Mouse (Mus musculus) CH12.LX (cell line): ENCODE data around the gene Calr. TPM values are rescaled to one million over a fixed set of nuclear protein-coding genes. Genes with fewer than 3 reads are reported as not detected.

Source experiments
- DNase-seq: peaks from one replicate; pipeline ENCODE4 v3.0.0-alpha.2; 2013; ENCODE audit errors: extremely low read depth
- H3K27ac ChIP-seq: 2 replicates; pipeline ENCODE4 v1.5.1; 2012; ENCODE audit warnings: low read depth, mild to moderate bottlenecking, control low read depth, moderate library complexity; ENCODE audit not compliant: insufficient read depth
- H3K27me3 ChIP-seq: replicated peaks from 2 replicates; pipeline ENCODE3; 2012; ENCODE audit warnings: inconsistent platforms
- H3K36me3 ChIP-seq, 2 experiments: replicated peaks in 1 of 2; 2 replicates each; pipeline versions ENCODE3 to v1.6.1; 2012; ENCODE audit warnings: inconsistent platforms in 1 of 2, low read length in 1 of 2, mild to moderate bottlenecking in 1 of 2, mixed read lengths in 1 of 2, moderate library complexity in 1 of 2; ENCODE audit not compliant: control insufficient read depth in 1 of 2, insufficient read depth in 1 of 2
- H3K4me1 ChIP-seq, 2 experiments: 2 replicates each; pipeline ENCODE4 v1.6.1; 2012; ENCODE audit warnings: inconsistent platforms in 1 of 2, moderate library complexity in 1 of 2; ENCODE audit not compliant: insufficient read depth in 2 of 2, control insufficient read depth in 1 of 2
- H3K4me2 ChIP-seq: 2 replicates; pipeline ENCODE4 v1.6.1; 2012; ENCODE audit warnings: low read depth, mild to moderate bottlenecking, control low read depth; ENCODE audit not compliant: poor library complexity, insufficient read depth, severe bottlenecking
- H3K4me3 ChIP-seq, 3 experiments: fragments of 150-350 bp in 1 of 3; sonication (generic) in 1 of 3; replicated peaks in 1 of 3; 2 replicates each; pipeline versions ENCODE3 to v1.5.1; 2011 to 2012; ENCODE audit warnings: low read depth in 2 of 3, low read length in 2 of 3, mild to moderate bottlenecking in 2 of 3, moderate library complexity in 2 of 3, control low read depth in 1 of 3, improper control_type of control experiment in 1 of 3, inconsistent platforms in 1 of 3, mixed read lengths in 1 of 3; ENCODE audit not compliant: poor library complexity in 1 of 3
- H3K79me2 ChIP-seq: replicated peaks from 2 replicates; pipeline ENCODE4 v1.6.1; 2012; ENCODE audit warnings: mild to moderate bottlenecking, moderate library complexity; ENCODE audit not compliant: control insufficient read depth, poor library complexity, insufficient read depth, severe bottlenecking; ENCODE audit errors: extremely low read depth
- H3K9ac ChIP-seq: 2 replicates; pipeline ENCODE4 v1.6.1; 2012; ENCODE audit warnings: low read depth, mild to moderate bottlenecking, control low read depth, moderate library complexity; ENCODE audit not compliant: insufficient read depth
- H3K9me3 ChIP-seq: replicated peaks from 2 replicates; pipeline ENCODE3; 2012; ENCODE audit warnings: low read length, inconsistent platforms, mixed read lengths
- CHD1 ChIP-seq: IDR thresholded peaks from 2 replicates; pipeline ENCODE4 v1.6.1; 2012; ENCODE audit warnings: low read depth, low read length, improper control_type of control experiment, inconsistent platforms
- E2F4 ChIP-seq: IDR thresholded peaks from 2 replicates; pipeline ENCODE4 v1.6.1; 2011; ENCODE audit warnings: low read depth, low read length, improper control_type of control experiment; ENCODE audit not compliant: insufficient replicate concordance
- GABPA ChIP-seq: IDR thresholded peaks from 2 replicates; pipeline ENCODE4 v1.6.1; 2012; ENCODE audit warnings: low read depth, low read length, improper control_type of control experiment, inconsistent platforms; ENCODE audit not compliant: insufficient replicate concordance
- HCFC1 ChIP-seq: IDR thresholded peaks from 2 replicates; pipeline ENCODE4 v1.6.1; 2012; ENCODE audit warnings: low read depth, mild to moderate bottlenecking, inconsistent platforms, low read length, improper control_type of control experiment
- JUN ChIP-seq: IDR thresholded peaks from 2 replicates; pipeline ENCODE4 v1.6.1; 2011; ENCODE audit warnings: low read depth, mild to moderate bottlenecking, low read length, improper control_type of control experiment, moderate library complexity; ENCODE audit not compliant: insufficient read depth
- MAFK ChIP-seq: IDR thresholded peaks from 2 replicates; pipeline ENCODE4 v1.6.1; 2011; ENCODE audit warnings: low read length, improper control_type of control experiment; ENCODE audit not compliant: insufficient replicate concordance
- MAX ChIP-seq: IDR thresholded peaks from 2 replicates; pipeline ENCODE4 v1.6.1; 2011; ENCODE audit warnings: low read length, improper control_type of control experiment
- MEF2A ChIP-seq: IDR thresholded peaks from 2 replicates; pipeline ENCODE4 v1.6.1; 2014; ENCODE audit warnings: low read depth, mild to moderate bottlenecking, inconsistent platforms, low read length, improper control_type of control experiment, borderline replicate concordance
- MXI1 ChIP-seq: IDR thresholded peaks from 2 replicates; pipeline ENCODE4 v1.6.1; 2011; ENCODE audit warnings: mild to moderate bottlenecking, low read depth, low read length, improper control_type of control experiment
- MYC ChIP-seq: IDR thresholded peaks from 2 replicates; pipeline ENCODE4 v1.6.1; 2011; ENCODE audit warnings: low read depth, mild to moderate bottlenecking, improper control_type of control experiment, low read length
- NELFE ChIP-seq: IDR thresholded peaks from 2 replicates; pipeline ENCODE4 v1.6.1; 2011; ENCODE audit warnings: low read depth, low read length, improper control_type of control experiment
- NRF1 ChIP-seq: IDR thresholded peaks from 2 replicates; pipeline ENCODE4 v1.6.1; 2014; ENCODE audit warnings: low read depth, mild to moderate bottlenecking, inconsistent platforms, low read length, improper control_type of control experiment, moderate library complexity
- POLR2A ChIP-seq: IDR thresholded peaks from 2 replicates; pipeline ENCODE4 v1.6.1; 2011; ENCODE audit warnings: low read depth, mild to moderate bottlenecking, improper control_type of control experiment, low read length
- POLR2AphosphoS2 ChIP-seq: IDR thresholded peaks from 2 replicates; pipeline ENCODE4 v1.6.1; 2011; ENCODE audit warnings: low read depth, low read length, improper control_type of control experiment
- RAD21 ChIP-seq: IDR thresholded peaks from 2 replicates; pipeline ENCODE4 v1.6.1; 2011; ENCODE audit warnings: low read depth, mild to moderate bottlenecking, low read length, improper control_type of control experiment, moderate library complexity
- TBP ChIP-seq: conservative IDR thresholded peaks from 2 replicates; pipeline ENCODE4 v1.6.1; 2011; ENCODE audit warnings: low read depth, low read length, improper control_type of control experiment
- TCF12 ChIP-seq: IDR thresholded peaks from 2 replicates; pipeline ENCODE4 v1.6.1; 2014; ENCODE audit warnings: low read depth, mild to moderate bottlenecking, inconsistent platforms, low read length, improper control_type of control experiment
- UBTF ChIP-seq: IDR thresholded peaks from 2 replicates; pipeline ENCODE4 v1.6.1; 2012; ENCODE audit warnings: low read depth, mild to moderate bottlenecking, inconsistent platforms, low read length, improper control_type of control experiment, moderate library complexity
- USF1 ChIP-seq: IDR thresholded peaks from 2 replicates; pipeline ENCODE4 v1.6.1; 2014; ENCODE audit warnings: low read depth, mild to moderate bottlenecking, inconsistent platforms, low read length, improper control_type of control experiment
- ZMIZ1 ChIP-seq: IDR thresholded peaks from 2 replicates; pipeline ENCODE4 v1.6.1; 2012; ENCODE audit warnings: low read depth, mild to moderate bottlenecking, inconsistent platforms, low read length, improper control_type of control experiment
- ZNF384 ChIP-seq: IDR thresholded peaks from 2 replicates; pipeline ENCODE4 v1.6.1; 2012; ENCODE audit warnings: low read depth, low read length, improper control_type of control experiment, inconsistent platforms
- dilution Hi-C: fragments of 300-500 bp; cut with MboI; formaldehyde crosslinking; loops from 2 replicates; pipeline ENCODE4 v1.14.3; 2020; ENCODE audit warnings: low sequenced_read_pairs; ENCODE audit not compliant: extremely low pct_unique_long_range_greater_than_20kb, extremely low pct_ligation_motif_present
- in situ Hi-C: fragments of 300-500 bp; cut with MboI; formaldehyde crosslinking; loops from 3 replicates; pipeline ENCODE4 v1.14.3; 2019; ENCODE audit warnings: low sequenced_read_pairs, low pct_ligation_motif_present, low pct_unique_long_range_greater_than_20kb, mixed read lengths
- polyA plus RNA-seq: library from polyadenylated mRNA; unstranded; fragments of >175 nt; gene quantifications from 2 replicates; pipeline ENCODE4 v1.2.1, GENCODE M21; 2012; ENCODE audit warnings: low read depth; ENCODE audit not compliant: insufficient read length
- total RNA-seq, 2 experiments: library from RNA; depleted of rRNA; stranded (reverse); fragments of 300-350 nt in 1 of 2; fragments of >200 nt in 1 of 2; gene quantifications; 2 replicates each; pipeline ENCODE4 v1.2.3; 2012 to 2014

Calr gene
- total and polyA plus RNA-seq, 3 experiments = 395 to 1,181 (median 627) TPM

DNA sequence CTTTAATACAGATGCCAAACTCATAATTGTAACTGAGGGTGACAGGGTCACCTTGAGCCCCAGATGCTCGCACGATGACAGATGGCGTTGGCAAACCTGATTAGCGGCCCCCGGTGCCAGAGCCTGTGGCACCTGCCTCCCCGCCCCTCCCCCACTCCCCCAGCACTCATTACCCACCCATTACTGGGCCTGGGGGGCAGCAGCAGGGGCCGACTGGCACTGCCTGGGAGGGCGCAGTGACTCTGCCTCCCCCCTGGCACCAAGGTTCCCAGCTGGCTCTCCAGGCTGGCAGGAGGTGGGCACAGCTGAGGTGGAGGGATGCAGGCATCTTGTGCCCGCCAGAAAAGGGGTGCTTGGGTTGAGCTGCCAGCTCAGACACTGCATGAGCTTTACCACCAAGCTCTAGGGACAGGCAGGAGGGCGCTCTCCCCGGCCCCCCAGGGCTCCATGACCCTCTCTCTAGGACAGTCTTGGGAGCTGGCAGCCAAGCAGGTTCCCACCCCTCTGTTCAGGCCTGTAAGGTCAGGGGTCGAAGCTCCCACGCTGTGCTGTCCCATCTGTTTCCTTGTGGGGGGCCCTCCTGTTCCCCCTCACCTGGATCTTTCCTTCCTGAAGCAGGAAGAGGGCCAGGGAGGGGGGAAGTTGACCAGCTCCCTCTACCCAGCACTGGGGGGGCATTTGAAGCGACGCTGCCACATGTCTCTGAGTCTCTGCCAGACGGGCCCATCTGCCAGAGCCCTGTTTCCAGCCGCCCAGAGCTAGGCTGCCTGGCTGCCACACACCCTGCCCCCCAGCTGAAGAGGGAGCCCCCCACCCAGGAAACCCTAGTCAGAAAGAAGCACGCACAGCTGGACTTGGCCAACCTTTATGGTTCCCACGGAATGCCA lies 31.9 kb downstream of the Calr start:
- peaks cover 17% of the 10 kb centered on the region for H3K27me3 ChIP-seq
- in situ Hi-C loops = loop anchor here (5.0 to 10.0 kb wide), 2 partner anchors 100 to 237 kb away; no protein-coding TSS in a partner anchor
- H3K9me3 ChIP-seq = no peaks in the 10 kb centered on the region
- TF ChIP-seq MXI1 = no peak
- no peak for TF ChIP-seq NRF1
- no peak for TF ChIP-seq USF1
- no peak for TF ChIP-seq TCF12
- TF ChIP-seq JUN = no peak
- TF ChIP-seq CHD1 = no peak
- TF ChIP-seq RAD21 = no peak
- TF ChIP-seq MAX = no peak
- no peak for TF ChIP-seq POLR2A
- no peak for TF ChIP-seq HCFC1
- no peak for TF ChIP-seq MEF2A
- no peak for TF ChIP-seq NELFE
- no peak for TF ChIP-seq POLR2AphosphoS2
- no peak for TF ChIP-seq MAFK
- no peak for TF ChIP-seq E2F4
- TF ChIP-seq TBP = no peak
- dilution Hi-C loops = no loop called here
- no peaks in the 10 kb centered on the region for H3K36me3 ChIP-seq
- no peak overlapping the region for H3K4me3 ChIP-seq
- no peak overlapping the region for H3K27ac ChIP-seq
- H3K4me2 ChIP-seq = no peak overlapping the region
- DNase-seq = no peak
- peaks cover 2 to 12% of the 10 kb centered on the region in 2 experiments; a peak in 2 of 4 replicates for H3K4me1 ChIP-seq
- no peaks in the 10 kb centered on the region for H3K79me2 ChIP-seq
- H3K9ac ChIP-seq = no peak overlapping the region

DNA sequence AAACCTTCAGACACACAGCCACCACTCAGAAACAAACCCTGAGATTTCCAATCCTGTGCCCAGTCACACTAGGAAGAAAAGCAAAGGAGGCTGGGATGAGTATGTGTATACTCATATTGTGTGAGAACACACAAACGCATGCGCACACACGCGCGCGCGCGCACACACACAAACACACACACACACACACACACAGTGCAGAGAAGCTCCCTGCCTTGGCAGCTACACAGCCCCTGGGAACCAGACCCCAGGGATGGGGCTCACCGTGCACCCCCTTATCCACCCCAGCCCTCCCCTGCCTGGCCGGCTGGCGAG lies 32.5 kb downstream of the Calr start:
- no peaks in the 10 kb centered on the region for H3K79me2 ChIP-seq
- H3K9me3 ChIP-seq = no peaks in the 10 kb centered on the region
- no peak overlapping the region for H3K9ac ChIP-seq
- no peaks in the 10 kb centered on the region for H3K36me3 ChIP-seq
- peaks cover 2 to 12% of the 10 kb centered on the region in 2 experiments; a peak in 2 of 4 replicates for H3K4me1 ChIP-seq
- no peak overlapping the region for H3K4me2 ChIP-seq
- TF ChIP-seq ZNF384 (no peak), E2F4 (no peak), GABPA (no peak), UBTF (no peak), ZMIZ1 (no peak), MYC (no peak), MEF2A (no peak)
- dilution Hi-C loops (no loop called here), in situ Hi-C loops (loop anchor here (5.0 to 10.0 kb wide), 2 partner anchors 99 to 237 kb away; no protein-coding TSS in a partner anchor)
- H3K27ac ChIP-seq = no peak overlapping the region
- DNase-seq = no peak
- H3K4me3 ChIP-seq = no peak overlapping the region
- peaks cover 20% of the 10 kb centered on the region for H3K27me3 ChIP-seq
